Mouse (Mus musculus) left cerebral cortex, adult 6 months (tissue): Measurements from ENCODE around the gene B230217C12Rik. TPM values are rescaled to one million over a fixed set of nuclear protein-coding genes. Genes with fewer than 3 reads are reported as not detected.

Experiments
- long read RNA-seq, 2 experiments: library from polyadenylated mRNA; unstranded; transcript quantifications; one replicate each; pipeline ENCODE4 v2.0.0; 2019 to 2020
- polyA plus RNA-seq: library from polyadenylated mRNA; unstranded; fragments of <200 nt; fragmentation: Nextera tagmentation; gene quantifications from 2 replicates; pipeline ENCODE4 v1.2.3, GENCODE M21; 2021

B230217C12Rik gene
- 92.0 and 101 TPM in 2 replicates for polyA plus RNA-seq
- long read RNA-seq, experiment 1, transcript B230217C12Rik-203 (2 exons, 1,859 nt): minor isoform, 6 of 208 reads
- long read RNA-seq, experiment 1, transcript B230217C12Rik-204 (2 exons, 1,118 nt): major isoform, 94 of 208 reads
- long read RNA-seq, experiment 1, transcript B230217C12Rik-202 (2 exons, 2,181 nt): minor isoform, 90 of 208 reads
- long read RNA-seq, experiment 1, partial matches to known transcripts: 0 of 208 reads
- long read RNA-seq, experiment 1, other reads (novel, unspliced or antisense): 18 of 208 reads
- long read RNA-seq, experiment 2, transcript B230217C12Rik-204 (2 exons, 1,118 nt): major isoform, 32 of 75 reads
- long read RNA-seq, experiment 2, transcript B230217C12Rik-202 (2 exons, 2,181 nt): minor isoform, 22 of 75 reads
- long read RNA-seq, experiment 2, partial matches to known transcripts: 11 of 75 reads
- long read RNA-seq, experiment 2, other reads (novel, unspliced or antisense): 9 of 75 reads

DNA sequence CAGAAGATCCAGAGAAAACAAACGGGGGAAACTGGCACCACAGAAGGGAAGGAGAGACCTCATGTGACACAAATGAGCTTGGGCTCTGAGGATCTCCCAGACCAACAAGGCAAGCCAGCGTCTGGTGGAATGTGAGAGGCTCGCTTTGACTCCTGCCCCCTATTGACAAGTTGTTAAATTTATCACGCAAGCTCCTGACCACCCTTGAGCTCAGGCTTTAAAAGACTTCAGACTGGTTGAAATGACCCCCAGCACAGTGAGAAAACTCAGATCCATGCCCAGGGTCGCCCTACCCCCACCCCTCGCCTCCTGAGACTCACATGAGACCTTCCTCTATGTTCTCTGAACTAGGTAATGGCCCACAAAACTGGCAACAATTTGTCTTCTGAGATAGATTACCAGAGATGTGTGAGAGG, at the start of gene B230217C12Rik:
TSS of gene B230217C12Rik (plus strand) at position 242 of the 416 bp plus-strand sequence.

GRCm38 (mm10) chr11:97798782-97799145, 41.8 kb upstream of the B230217C12Rik start, which contains the start of gene Lasp1:
Gene Lasp1, plus strand, starts transcription at chr11:97799000.

DNA sequence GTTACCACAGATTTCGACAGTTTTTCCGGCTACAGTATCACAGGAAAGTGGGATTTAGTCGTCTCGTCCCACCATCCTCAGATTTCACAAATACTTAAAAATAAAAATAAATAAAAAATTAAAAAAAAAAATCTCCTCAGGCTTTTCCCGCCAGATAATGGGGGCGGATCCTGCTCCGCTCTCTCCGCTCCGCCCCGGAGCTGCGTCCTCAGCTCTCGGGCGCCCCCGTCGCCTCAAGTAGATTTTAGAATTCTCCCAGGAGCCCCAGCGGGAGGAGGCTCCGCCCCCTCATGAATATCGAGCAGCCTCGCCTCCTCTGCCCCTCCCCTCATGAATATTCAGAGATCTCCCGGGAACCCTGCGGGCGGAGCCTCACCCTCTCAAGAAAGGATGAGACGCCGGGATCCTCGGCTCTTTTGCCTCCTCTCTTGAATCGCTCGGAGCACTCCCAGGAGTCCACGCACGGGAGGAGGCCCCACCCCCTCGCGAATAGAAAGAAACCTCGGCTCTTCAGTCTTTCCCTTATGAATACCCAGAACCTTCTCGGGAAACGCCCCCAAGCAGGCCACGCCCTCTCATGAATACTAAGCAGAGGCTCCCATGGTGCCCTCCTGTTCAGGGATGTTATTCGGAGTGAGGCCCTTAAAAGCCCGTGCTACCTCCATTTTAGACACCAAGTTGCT, 43.5 kb downstream of the B230217C12Rik start, which contains the start of gene Fbxo47:
TSS of gene Fbxo47 (minus strand) at position 237 of the 683 bp plus-strand sequence.

Other genes with a start within 250 kb of the B230217C12Rik start
- gene Epop, start 211.1 kb upstream of the B230217C12Rik start, polyA plus RNA-seq: 5.4 and 70.5 TPM in 2 replicates
- 4.9 and 7.0 TPM in 2 replicates for gene Mllt6, start 177.4 kb upstream of the B230217C12Rik start, polyA plus RNA-seq
- 79.1 and 82.1 TPM in 2 replicates for gene Cisd3, start 155.0 kb upstream of the B230217C12Rik start, polyA plus RNA-seq
- 3.4 and 5.3 TPM in 2 replicates for gene Pcgf2, start 140.3 kb upstream of the B230217C12Rik start, polyA plus RNA-seq
- 369 and 399 TPM in 2 replicates for gene Psmb3, start 137.4 kb upstream of the B230217C12Rik start, polyA plus RNA-seq
- 2.9 and 3.2 TPM in 2 replicates for gene Pip4k2b, start 96.1 kb upstream of the B230217C12Rik start, polyA plus RNA-seq
- gene Cwc25, start 74.2 kb upstream of the B230217C12Rik start, polyA plus RNA-seq: 7.0 and 7.1 TPM in 2 replicates
- 0.40 TPM in 1 of 2 replicates, not detected in the other for gene 1700001P01Rik, start 64.9 kb upstream of the B230217C12Rik start, polyA plus RNA-seq
- 578 and 861 TPM in 2 replicates for gene Rpl23, start 58.3 kb upstream of the B230217C12Rik start, polyA plus RNA-seq
- gene Lasp1, start 41.8 kb upstream of the B230217C12Rik start, polyA plus RNA-seq: 49.7 and 74.1 TPM in 2 replicates
- 1.6 and 2.0 TPM in 2 replicates for gene Fbxo47, start 43.4 kb downstream of the B230217C12Rik start, polyA plus RNA-seq
- gene Plxdc1, start 145.7 kb downstream of the B230217C12Rik start, polyA plus RNA-seq: 22.9 and 30.2 TPM in 2 replicates
- gene Arl5c, start 155.4 kb downstream of the B230217C12Rik start, polyA plus RNA-seq: 7.6 and 9.7 TPM in 2 replicates
- 35.4 and 44.8 TPM in 2 replicates for gene Cacnb1, start 182.3 kb downstream of the B230217C12Rik start, polyA plus RNA-seq
- gene Rpl19, start 185.9 kb downstream of the B230217C12Rik start, polyA plus RNA-seq: 2,408 and 2,474 TPM in 2 replicates
- gene Stac2, start 212.7 kb downstream of the B230217C12Rik start, polyA plus RNA-seq: 7.4 and 15.2 TPM in 2 replicates